Comparison of ENCODE assay signal across 11 mouse cellular contexts in the genomic region with DNA sequence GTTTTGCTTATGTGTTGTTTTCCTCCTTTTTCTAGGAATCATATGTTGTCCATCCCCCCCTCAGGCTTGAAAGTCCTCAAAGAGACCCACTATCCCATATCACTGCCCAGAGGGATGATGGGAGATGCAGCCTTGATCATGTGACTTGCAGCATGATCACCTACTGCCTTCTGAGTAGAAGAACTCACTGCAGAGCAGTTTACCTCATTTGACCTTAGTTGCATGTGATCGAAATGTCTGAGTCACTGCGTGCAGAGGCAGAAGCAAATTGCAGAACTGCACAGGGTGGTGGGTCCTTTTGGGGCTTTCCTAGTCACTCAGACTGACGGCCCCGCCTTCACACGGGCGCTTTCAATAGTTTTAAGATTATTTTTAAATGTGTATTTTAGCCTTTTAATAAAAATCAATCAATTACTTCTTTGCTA.
DNase-seq lines count a peak whose midpoint lies in the region; ATAC-seq and TF ChIP-seq lines count a peak whose summit lies in the region.
"Had no signal": no experiment of that assay in that cellular context is flagged by ENCODE, and none has a peak within 500 bp of the region (broad histone marks: within the 10 kb centered on the region; RNA-seq: fewer than 3 reads in every experiment).

No protein-coding gene starts in this region.

- no peak overlapping the region for H3K4me2 ChIP-seq in kidney, embryonic 15.5 days
- H3K4me2 ChIP-seq: hindbrain, embryonic 15.5 days had no signal

- no peak for ATAC-seq in kidney, embryonic 15.5 days (replicated peaks; ENCODE audit: low FRiP score)

- WGBS in kidney, adult 2 months, result 78% methylated on average over 6 of the region's 6 CpGs
- WGBS in kidney, embryonic 15.5 days, result 94% methylated on average over 6 of the region's 6 CpGs

- peaks cover 27% of the 10 kb centered on the region for H3K27me3 ChIP-seq in megakaryocyte, embryonic 14.5 days (replicated peaks)
- no peaks in the 10 kb centered on the region for H3K27me3 ChIP-seq in kidney, adult 2 months (replicated peaks; ENCODE audit: control insufficient read depth, insufficient read depth, low read length)
- H3K27me3 ChIP-seq in kidney, embryonic 15.5 days, result no peaks in the 10 kb centered on the region
- H3K27me3 ChIP-seq: hindbrain, embryonic 15.5 days had no signal

- peak; percentile 20 for DNase-seq in 3T3-L1 (ENCODE audit: low read depth, low spot score)
- peak; percentile 52 for DNase-seq in CD4-positive, CD25-positive, alpha-beta regulatory T cell, adult 2 months (ENCODE audit: low read depth, low spot score)
- peak; percentile 83 for DNase-seq in brain, adult 2 months (ENCODE audit: low read depth, low spot score)
- no peak for DNase-seq in kidney, adult 2 months
- no peak for DNase-seq in T-cell, adult 2 months (ENCODE audit: low spot score)
- DNase-seq: kidney, postnatal 14 days; right cerebral cortex, adult 18-20 months had no signal

- no peak for TF ChIP-seq POLR2A in kidney, adult 2 months (IDR thresholded peaks at IDR 0.05; ENCODE audit: low read depth, low read length)

- H3K36me3 ChIP-seq in megakaryocyte, embryonic 14.5 days (replicated peaks; ENCODE audit: low read length), result peaks cover 63% of the 10 kb centered on the region
- H3K36me3 ChIP-seq in kidney, adult 2 months (ENCODE audit: control insufficient read depth, insufficient read depth, low read length), result no peaks in the 10 kb centered on the region
- H3K36me3 ChIP-seq in kidney, embryonic 15.5 days, result peaks cover 49% of the 10 kb centered on the region

- no peaks in the 10 kb centered on the region for H3K9me3 ChIP-seq in megakaryocyte, embryonic 14.5 days
- no peaks in the 10 kb centered on the region for H3K9me3 ChIP-seq in kidney, embryonic 15.5 days (replicated peaks)
- H3K9me3 ChIP-seq: hindbrain, embryonic 15.5 days had no signal

- H3K27ac ChIP-seq in kidney, adult 2 months (ENCODE audit: insufficient read depth, low read depth, low read length), result no peak overlapping the region
- H3K27ac ChIP-seq in kidney, embryonic 15.5 days, result no peak overlapping the region
- H3K27ac ChIP-seq: hindbrain, embryonic 15.5 days; liver, embryonic 14.5 days had no signal

- no peak for TF ChIP-seq CTCF in kidney, adult 2 months (conservative IDR thresholded peaks at IDR 0.05; ENCODE audit: insufficient read depth, insufficient read length, low read depth, low read length)

- no peak overlapping the region for H3K9ac ChIP-seq in kidney, embryonic 15.5 days
- H3K9ac ChIP-seq: hindbrain, embryonic 15.5 days; liver, embryonic 14.5 days had no signal

- peaks cover 83% of the 10 kb centered on the region for H3K4me1 ChIP-seq in megakaryocyte, embryonic 14.5 days
- H3K4me1 ChIP-seq in kidney, adult 2 months (ENCODE audit: control insufficient read depth, insufficient read depth, low read length), result 0 out of 2 replicates have a peak, but pooled peaks cover under 1% of the 10 kb centered on the region
- peaks cover 8% of the 10 kb centered on the region for H3K4me1 ChIP-seq in kidney, embryonic 15.5 days

- H3K4me3 ChIP-seq in megakaryocyte, embryonic 14.5 days (replicated peaks), result peak overlapping the region; percentile 44
- no peak overlapping the region for H3K4me3 ChIP-seq in kidney, adult 2 months (ENCODE audit: insufficient read depth, low read depth, low read length)
- no peak overlapping the region for H3K4me3 ChIP-seq in kidney, embryonic 15.5 days (replicated peaks)
- H3K4me3 ChIP-seq: hindbrain, embryonic 15.5 days had no signal

Comparison
In these comparisons a context has a peak if more than half of its experiments do, and no peak if none do; other contexts are left out.
1. DNase-seq: peak in 3T3-L1 (single experiment), CD4-positive, CD25-positive, alpha-beta regulatory T cell, adult 2 months (single experiment) and brain, adult 2 months (single experiment); none in kidney, adult 2 months (single experiment) and T-cell, adult 2 months (single experiment).